Mouse (Mus musculus): ENCODE measurements around the gene Bsn.

Gene Bsn

GRCm38 (mm10) chr9:108126436-108127180 lies 63.6 kb downstream of the Bsn start:
- no peak for DNase-seq (ENCODE audit: low read depth, low spot score)

GRCm38 (mm10) chr9:108125731-108126130 lies 64.5 kb downstream of the Bsn start:
- DNase-seq (ENCODE audit: low read depth, low spot score), result no peak

GRCm38 (mm10) chr9:108123916-108124315 lies 66.3 kb downstream of the Bsn start:
- no peak for DNase-seq (ENCODE audit: low read depth, low spot score)

- DNase-seq (ENCODE audit: low read depth, low spot score), result no peak
Measured at GRCm38 (mm10) chr9:108121170-108121969, 68.8 kb downstream of the Bsn start.

- no peak for DNase-seq (ENCODE audit: low read depth, low spot score)
Measured at GRCm38 (mm10) chr9:108120671-108121070, 69.5 kb downstream of the Bsn start.

GRCm38 (mm10) chr9:108119891-108120411 lies 70.2 kb downstream of the Bsn start:
- no peak for DNase-seq (ENCODE audit: low read depth, low spot score)

GRCm38 (mm10) chr9:108117143-108117542 lies 73.0 kb downstream of the Bsn start:
- DNase-seq (ENCODE audit: low read depth, low spot score), result no peak

- no peak for DNase-seq (ENCODE audit: low read depth, low spot score)
Measured at GRCm38 (mm10) chr9:108115290-108116077, 74.7 kb downstream of the Bsn start.

GRCm38 (mm10) chr9:108112719-108113340 lies 77.4 kb downstream of the Bsn start:
- DNase-seq (ENCODE audit: low read depth, low spot score), result no peak

GRCm38 (mm10) chr9:108111593-108112121 lies 78.5 kb downstream of the Bsn start:
- DNase-seq (ENCODE audit: low read depth, low spot score), result no peak

GRCm38 (mm10) chr9:108111101-108111592 lies 79.0 kb downstream of the Bsn start:
- DNase-seq (ENCODE audit: low read depth, low spot score), result no peak

GRCm38 (mm10) chr9:108110160-108110559 lies 80.0 kb downstream of the Bsn start:
- no peak for DNase-seq (ENCODE audit: low read depth, low spot score)

- DNase-seq (ENCODE audit: low read depth, low spot score), result no peak
Measured at GRCm38 (mm10) chr9:108107867-108108266, 82.3 kb downstream of the Bsn start.

- no peak for DNase-seq (ENCODE audit: low read depth, low spot score)
Measured at GRCm38 (mm10) chr9:108106090-108106489, 84.1 kb downstream of the Bsn start.

- no peak for DNase-seq (ENCODE audit: low read depth, low spot score)
Measured at GRCm38 (mm10) chr9:108105549-108105863, 84.7 kb downstream of the Bsn start.

- no peak for DNase-seq (ENCODE audit: low read depth, low spot score)
Measured at GRCm38 (mm10) chr9:108104766-108105548, 85.2 kb downstream of the Bsn start.

- DNase-seq (ENCODE audit: low read depth, low spot score), result no peak
Measured at GRCm38 (mm10) chr9:108099619-108100018, 90.6 kb downstream of the Bsn start.

GRCm38 (mm10) chr9:108095949-108096712 lies 94.1 kb downstream of the Bsn start:
- DNase-seq (ENCODE audit: low read depth, low spot score), result no peak

GRCm38 (mm10) chr9:108095518-108095917 lies 94.7 kb downstream of the Bsn start:
- no peak for DNase-seq (ENCODE audit: low read depth, low spot score)

GRCm38 (mm10) chr9:108094998-108095411 lies 95.2 kb downstream of the Bsn start:
- DNase-seq (ENCODE audit: low read depth, low spot score), result no peak

All from WW6 (cell line).